Mouse (Mus musculus) subcutaneous adipose tissue, adult 2 months (tissue): ENCODE measurements around the gene Slc9a3r1. TPM values are rescaled to one million over a fixed set of nuclear protein-coding genes. Genes with fewer than 3 reads are reported as not detected.

Experiments used
- polyA plus RNA-seq: library from polyadenylated mRNA; depleted of rRNA; stranded (reverse); fragments of >200 nt; gene quantifications from 2 replicates; pipeline ENCODE4 v1.2.3, GENCODE M21; 2012; ENCODE audit warnings: low replicate concordance; rRNA removed

Gene Slc9a3r1
- polyA plus RNA-seq = 12.4 and 42.5 TPM in 2 replicates

GRCm38 (mm10) chr11:115162832-115163480, at the start of gene Slc9a3r1:
TSS of gene Slc9a3r1 (plus strand) at chr11:115163341.

GRCm38 (mm10) chr11:115133800-115134199, 29.3 kb upstream of the Slc9a3r1 start, which contains the start of gene Cd300lf:
TSS of gene Cd300lf (minus strand) at chr11:115133992.

GRCm38 (mm10) chr11:115187224-115187639, 24.1 kb downstream of the Slc9a3r1 start, which contains the start of gene Tmem104:
TSS of gene Tmem104 (plus strand) at chr11:115187487.

GRCm38 (mm10) chr11:115187693-115188092, 24.6 kb downstream of the Slc9a3r1 start, which contains the start of gene Nat9:
TSS of gene Nat9 (minus strand) at chr11:115187859.

Other genes starting within 250 kb of the Slc9a3r1 start
- 4.8 and 6.8 TPM in 2 replicates for gene Cd300lb, start 229.0 kb upstream of the Slc9a3r1 start, polyA plus RNA-seq
- 0.54 TPM in 1 of 2 replicates, not detected in the other for gene Cd300c, start 194.2 kb upstream of the Slc9a3r1 start, polyA plus RNA-seq
- gene Cd300ld, start 173.4 kb upstream of the Slc9a3r1 start, polyA plus RNA-seq = 4.3 and 5.3 TPM in 2 replicates
- gene Cd300c2, start 161.5 kb upstream of the Slc9a3r1 start, polyA plus RNA-seq = 6.8 and 17.5 TPM in 2 replicates
- gene Cd300ld2, start 147.1 kb upstream of the Slc9a3r1 start, polyA plus RNA-seq = 1.4 and 3.3 TPM in 2 replicates
- gene Cd300ld4, start 136.3 kb upstream of the Slc9a3r1 start, polyA plus RNA-seq = 3.3 TPM in 2 replicates
- gene Cd300ld5, start 125.6 kb upstream of the Slc9a3r1 start, polyA plus RNA-seq = 7.1 and 7.3 TPM in 2 replicates
- gene Cd300ld3, start 114.9 kb upstream of the Slc9a3r1 start, polyA plus RNA-seq = 72.6 and 85.8 TPM in 2 replicates
- gene Cd300e, start 101.2 kb upstream of the Slc9a3r1 start, polyA plus RNA-seq = 0.20 and 0.30 TPM in 2 replicates
- gene Rab37, start 71.9 kb upstream of the Slc9a3r1 start, polyA plus RNA-seq = 0.99 and 1.1 TPM in 2 replicates
- 0.75 and 6.3 TPM in 2 replicates for gene Cd300lf, start 29.3 kb upstream of the Slc9a3r1 start, polyA plus RNA-seq
- gene Tmem104, start 24.1 kb downstream of the Slc9a3r1 start, polyA plus RNA-seq = 20.1 and 31.2 TPM in 2 replicates
- 21.8 and 40.5 TPM in 2 replicates for gene Nat9, start 24.5 kb downstream of the Slc9a3r1 start, polyA plus RNA-seq
- gene Grin2c, start 103.9 kb downstream of the Slc9a3r1 start, polyA plus RNA-seq = 0.12 TPM in 1 of 2 replicates, not detected in the other
- 16.6 and 17.8 TPM in 2 replicates for gene Fdxr, start 113.7 kb downstream of the Slc9a3r1 start, polyA plus RNA-seq
- gene Fads6, start 134.3 kb downstream of the Slc9a3r1 start, polyA plus RNA-seq = 1.9 and 3.5 TPM in 2 replicates
- not detected in 2 replicates for gene Otop2, start 143.8 kb downstream of the Slc9a3r1 start, polyA plus RNA-seq
- 0.04 TPM in 1 of 2 replicates, not detected in the other for gene Ush1g, start 158.7 kb downstream of the Slc9a3r1 start, polyA plus RNA-seq
- gene Otop3, start 171.4 kb downstream of the Slc9a3r1 start, polyA plus RNA-seq = 0.12 TPM in 1 of 2 replicates, not detected in the other
- 14.8 and 23.9 TPM in 2 replicates for gene Hid1, start 204.4 kb downstream of the Slc9a3r1 start, polyA plus RNA-seq
- 16.6 and 43.4 TPM in 2 replicates for gene Cdr2l, start 218.6 kb downstream of the Slc9a3r1 start, polyA plus RNA-seq
- gene Mrpl58, start 240.4 kb downstream of the Slc9a3r1 start, polyA plus RNA-seq = 79.4 and 110 TPM in 2 replicates